Mouse (Mus musculus) thymus, postnatal 36 days (tissue): ENCODE measurements around the gene Slc38a7.
"Not testable (repeated sequence)": the region's sequence is repeated elsewhere in the genome, so short reads cannot be mapped to it uniquely, and the experiment has no call there.

Experiments used
- DNase-seq, 2 experiments: peaks; one replicate each; pipeline ENCODE4 v3.0.0; 2022; ENCODE audit warnings: mixed read lengths in 2 of 2

Gene Slc38a7

DNA sequence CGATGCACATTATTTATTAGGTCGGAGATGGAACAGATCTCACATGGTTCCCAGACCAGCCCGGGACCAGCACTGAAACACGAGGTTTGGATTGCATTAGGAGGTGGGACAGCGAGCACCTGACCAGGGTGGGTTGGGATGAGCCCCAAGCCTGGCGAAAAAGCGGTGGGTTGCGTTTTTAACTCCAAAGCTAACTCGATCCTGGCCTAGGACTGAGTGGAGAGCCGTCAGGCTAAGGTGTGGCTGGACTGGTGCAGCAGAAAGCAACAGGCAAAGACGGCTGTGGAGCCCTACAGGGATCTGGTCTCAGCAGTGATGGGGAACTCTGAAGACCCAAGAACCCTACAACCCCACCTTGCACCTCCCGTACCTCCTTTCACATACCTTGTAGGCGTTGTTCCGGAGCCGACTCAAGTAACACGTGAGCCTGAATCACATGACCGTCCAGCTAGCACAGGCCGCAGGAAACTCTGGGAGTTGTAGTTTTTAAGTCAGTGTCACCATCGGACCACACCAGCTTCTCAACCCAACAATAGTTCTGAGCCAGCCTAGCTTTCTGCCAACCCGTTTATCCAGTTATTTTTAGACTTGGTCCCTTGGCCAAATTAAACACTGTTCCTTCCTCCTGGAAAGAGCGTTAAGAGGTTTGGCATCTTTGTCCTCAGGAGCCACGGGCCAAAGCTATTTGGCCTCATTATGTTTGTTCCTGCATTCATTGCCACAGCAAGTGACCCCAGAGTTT lies at the start of gene Slc38a7:
Slc38a7 (minus strand) TSS at position 438 of the 742 bp plus-strand sequence.
- peak; percentile 52 to 61 for DNase-seq

DNA sequence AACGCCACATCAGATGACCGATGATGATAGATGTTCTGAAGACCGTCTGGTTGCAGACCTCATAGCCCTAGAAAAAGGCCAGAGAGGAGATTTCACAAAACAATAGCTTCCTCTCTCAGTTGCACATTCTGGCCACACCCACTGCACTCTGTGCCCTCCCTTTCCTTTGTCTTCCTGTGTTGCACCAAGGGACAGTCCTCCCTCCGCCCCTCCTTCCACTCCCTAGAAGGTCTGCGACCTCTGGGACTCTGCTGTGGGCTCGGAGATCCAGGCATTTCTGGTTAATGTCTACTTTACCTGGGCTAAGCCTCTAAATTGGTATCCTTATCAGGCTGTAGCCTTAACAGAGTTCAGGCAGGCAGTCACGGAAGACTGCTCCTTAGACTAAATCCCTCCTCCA lies 48.5 kb upstream of the Slc38a7 start:
- DNase-seq: no peak

DNA sequence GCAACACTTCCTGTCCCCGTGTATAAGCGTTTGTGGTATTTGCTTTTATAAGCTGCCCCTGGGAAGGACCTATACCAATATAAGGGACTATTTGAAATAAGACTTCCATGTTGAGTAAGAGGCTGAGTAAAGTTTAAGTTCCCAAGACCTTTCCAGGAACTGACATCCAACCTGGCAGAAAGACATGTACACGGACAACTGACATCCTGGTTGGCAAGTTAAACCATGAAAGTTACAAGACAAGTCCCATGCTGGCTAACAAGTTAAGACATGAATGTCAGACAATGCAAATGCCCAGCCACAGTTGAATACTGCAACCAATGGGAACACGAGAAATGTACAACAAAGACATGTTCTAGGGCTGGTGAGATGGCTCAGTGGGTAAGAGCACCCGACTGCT lies 40.4 kb upstream of the Slc38a7 start:
- DNase-seq: no peak

DNA sequence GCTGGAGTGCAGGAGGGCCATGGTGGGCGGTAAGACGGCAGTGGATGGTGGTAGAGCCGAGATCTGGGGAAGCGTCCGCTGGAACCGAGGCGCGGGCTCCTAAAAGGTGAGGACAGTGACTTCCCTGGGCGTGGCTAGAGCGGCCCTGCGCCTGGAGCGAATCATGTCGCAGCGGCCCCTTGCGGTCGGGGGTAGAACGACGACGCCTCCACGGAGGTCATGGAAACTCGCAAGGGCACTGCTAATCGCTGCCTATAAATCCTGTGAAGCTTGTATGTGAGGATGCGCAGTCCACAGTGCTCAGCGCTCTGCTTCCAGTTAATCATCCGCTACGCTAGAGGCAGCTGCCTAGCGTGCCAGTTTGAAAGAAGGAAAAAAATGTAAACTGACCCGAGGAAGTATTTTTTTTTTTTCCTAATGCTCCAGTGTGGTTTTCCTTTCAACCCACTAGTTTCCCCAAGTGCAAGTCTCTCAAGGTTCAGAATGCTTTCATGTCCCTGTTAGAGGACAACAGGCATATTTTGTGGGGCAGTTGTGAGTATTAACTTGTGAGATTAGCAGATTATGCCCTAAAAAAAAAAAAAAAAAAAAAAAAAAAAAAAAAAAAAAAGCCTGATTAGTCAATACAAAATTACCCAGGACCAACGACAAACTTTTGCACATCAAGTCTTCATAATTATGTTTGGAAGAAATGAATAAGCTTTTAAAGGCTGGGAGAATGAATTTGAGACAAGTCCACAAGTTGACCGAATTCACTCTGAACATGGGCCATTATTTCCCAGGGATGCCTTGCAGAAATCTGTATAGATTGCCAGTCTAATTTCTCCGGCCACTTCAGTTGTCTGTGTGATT lies 35.2 kb upstream of the Slc38a7 start, which contains the start of gene Got2:
Got2 (minus strand) TSS at position 263 of the 852 bp plus-strand sequence.
- peak; percentile 88 to 90 for DNase-seq

DNA sequence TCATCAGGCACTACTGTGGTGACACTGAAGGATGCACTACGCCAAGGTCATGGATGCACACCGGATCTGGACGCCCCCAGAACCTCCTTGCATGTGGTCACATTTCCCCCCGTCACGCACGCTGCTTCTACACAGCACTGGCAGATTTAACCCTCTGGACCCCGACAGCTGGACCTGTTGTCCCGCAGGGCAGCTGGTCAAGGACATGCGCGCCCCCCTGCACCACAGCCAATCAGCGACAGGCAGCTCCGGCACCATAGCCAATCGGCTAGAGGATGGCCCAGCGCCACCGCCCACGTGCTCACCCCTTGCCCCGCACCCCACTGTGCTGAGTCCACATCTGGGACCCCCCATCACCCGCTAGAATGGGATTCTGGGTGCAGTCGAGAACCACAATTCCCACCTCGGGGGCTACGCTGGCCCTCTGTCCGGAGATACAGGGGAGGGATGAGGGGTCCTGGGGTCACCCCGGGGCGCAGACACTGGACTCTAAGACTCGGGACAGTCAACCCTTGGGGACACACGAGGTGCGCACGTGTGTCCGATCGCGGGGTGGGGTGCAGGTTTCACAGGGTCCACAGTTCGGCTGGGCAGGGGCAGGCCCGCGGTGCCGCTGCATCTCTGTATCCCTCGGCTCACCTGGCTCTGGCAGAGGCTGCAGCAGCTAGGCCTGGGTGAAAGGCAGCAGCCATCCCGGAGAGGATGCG lies 34.4 kb upstream of the Slc38a7 start:
- DNase-seq: peak; percentile 66 to 73

DNA sequence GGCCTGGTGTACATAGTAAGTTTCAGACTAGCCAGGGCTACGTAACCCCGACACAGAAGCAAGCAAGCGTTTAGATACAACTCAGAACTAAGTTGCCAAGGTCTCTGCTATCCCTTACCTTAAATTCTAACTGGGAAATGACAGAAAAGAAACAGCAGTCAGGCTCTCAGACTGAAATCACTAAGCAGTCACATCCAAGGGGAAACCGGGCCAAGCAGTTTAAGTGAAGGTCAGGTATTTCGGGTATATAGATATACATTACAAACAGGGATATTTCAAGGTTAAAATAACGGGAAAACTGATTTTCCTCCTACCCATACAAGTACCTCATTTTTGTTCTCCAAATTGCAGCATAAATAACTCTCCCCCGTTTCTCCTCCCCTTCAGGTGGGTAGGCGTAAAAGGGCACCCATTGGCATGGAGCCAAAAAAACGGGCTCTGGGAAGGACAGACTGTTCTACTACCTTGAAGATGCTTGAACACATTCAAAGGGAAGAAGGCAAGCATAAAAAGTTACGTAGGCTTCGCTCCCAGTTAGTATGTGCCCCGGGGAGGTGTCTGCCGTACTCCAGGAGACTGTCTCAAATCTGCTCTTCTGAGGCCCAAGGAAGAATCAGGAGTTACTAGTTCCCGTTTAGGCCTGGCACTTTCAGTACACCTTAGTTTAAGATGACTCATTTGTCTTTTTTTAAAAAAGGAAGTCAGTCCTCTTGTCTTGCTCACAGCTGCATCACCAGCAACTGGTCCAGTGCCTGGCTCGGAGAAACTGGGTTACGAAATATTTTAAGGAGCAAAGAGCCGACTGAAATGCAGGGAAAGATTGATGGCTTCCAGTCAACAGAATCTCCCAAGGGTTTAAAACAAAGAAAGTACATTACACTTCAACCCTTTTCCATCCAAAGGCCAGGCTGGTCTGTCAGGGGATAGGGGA lies 33.6 kb upstream of the Slc38a7 start:
- DNase-seq: peak in 1 of 2 experiments; percentile 6

DNA sequence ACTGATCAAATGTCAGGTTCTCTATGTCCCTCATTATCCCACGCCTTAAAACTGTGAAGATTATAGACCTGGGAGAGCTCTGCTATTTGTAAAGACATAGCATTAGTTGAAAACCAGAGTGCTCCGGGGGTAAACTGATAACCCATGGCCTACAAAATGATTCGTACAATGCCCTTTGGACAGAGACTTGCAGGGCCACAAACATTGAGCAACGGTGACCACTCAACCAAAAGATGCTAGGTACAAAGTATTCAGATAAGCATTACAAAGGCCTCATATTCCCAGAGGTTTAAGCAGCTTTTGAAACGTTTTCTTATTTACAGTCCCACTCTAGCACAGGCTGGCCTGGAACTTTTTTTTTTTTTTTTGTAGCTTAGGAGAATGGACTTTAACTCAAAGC lies 32.6 kb upstream of the Slc38a7 start:
- DNase-seq: no peak

DNA sequence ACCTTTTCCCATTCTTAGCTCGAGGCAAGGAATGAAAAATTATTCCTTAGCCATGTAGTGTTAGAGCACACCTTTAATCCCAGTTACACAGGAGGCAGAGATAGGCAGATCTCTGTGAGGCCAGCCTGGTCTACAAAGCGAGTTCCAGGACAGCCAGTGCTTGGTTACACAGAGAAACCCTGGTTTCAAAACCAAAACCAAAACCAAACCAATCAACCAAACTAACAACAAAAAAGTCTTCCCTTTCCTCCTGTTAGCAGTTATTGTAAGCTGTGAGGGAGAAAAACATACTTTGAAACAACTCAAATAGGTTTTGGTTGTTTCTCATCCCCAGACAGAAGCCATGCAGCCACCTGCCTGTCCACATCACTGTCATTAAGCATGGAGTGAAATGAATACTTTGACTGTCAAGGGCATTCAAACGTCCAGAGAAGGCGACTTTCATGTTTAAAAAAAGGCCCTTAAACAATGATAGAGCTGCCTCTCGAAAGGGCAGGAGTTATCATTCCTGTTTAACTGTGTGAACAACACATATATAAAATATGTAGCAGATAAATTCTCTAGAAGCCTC lies 32.0 kb upstream of the Slc38a7 start:
- DNase-seq: no peak

DNA sequence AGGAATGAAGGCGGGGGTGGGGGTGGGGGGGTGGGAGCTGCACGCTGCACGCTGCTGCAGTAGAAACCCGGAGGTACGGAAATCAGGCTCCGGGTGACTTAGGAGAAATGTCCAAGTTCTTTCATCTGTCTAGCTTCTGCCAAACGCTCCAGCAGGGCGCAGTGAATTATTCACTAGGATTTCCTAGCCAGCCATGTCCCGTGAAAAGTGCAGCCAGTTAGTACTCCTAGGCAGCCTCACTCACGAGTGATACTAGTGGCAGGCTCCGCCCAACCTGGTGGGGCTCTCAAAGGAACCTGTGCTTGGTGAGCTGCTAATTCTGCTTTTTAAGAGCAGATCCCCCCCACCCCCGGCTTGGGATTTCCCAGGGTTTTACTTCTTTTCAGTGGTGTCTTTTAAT lies 31.2 kb upstream of the Slc38a7 start:
- no peak for DNase-seq

DNA sequence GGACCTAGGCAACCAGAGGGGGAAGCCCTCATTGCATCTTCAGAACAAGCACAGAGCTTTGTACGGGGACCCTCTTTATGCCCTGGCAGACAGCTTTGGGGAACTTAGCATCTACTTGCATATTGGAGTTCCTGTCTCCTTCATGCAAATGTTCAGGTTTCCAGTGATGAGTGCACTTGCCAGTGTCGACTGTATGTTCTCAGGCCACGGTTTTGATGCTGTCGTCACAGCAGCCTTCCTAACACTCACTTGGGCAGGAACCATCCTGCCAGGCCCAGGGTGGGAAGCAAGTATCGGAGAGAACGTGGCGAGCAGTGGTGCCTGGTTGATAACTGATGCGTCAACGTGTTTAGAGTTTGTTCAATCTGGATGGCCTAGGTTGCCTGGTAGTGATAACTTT lies 28.9 kb upstream of the Slc38a7 start:
- no peak for DNase-seq

DNA sequence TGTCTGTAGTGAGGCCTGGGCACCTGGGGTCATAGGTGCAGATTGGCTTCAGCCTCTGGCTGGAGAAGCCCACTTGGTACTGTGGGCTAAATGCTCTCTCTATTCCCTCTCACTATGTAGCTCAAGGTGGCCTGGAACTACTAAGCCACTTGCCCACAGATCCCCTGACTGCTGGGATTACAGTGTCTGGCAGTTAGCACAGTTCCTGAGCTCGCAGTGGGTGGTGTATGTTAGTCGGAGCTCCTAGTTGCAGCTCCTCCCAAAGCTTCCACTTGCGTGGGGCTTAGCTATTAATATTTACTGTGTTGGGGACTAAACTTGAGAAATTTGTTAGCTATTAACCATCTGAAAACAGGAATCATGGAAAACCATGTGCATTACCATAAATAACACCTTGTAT lies 28.2 kb upstream of the Slc38a7 start:
- DNase-seq: no peak

DNA sequence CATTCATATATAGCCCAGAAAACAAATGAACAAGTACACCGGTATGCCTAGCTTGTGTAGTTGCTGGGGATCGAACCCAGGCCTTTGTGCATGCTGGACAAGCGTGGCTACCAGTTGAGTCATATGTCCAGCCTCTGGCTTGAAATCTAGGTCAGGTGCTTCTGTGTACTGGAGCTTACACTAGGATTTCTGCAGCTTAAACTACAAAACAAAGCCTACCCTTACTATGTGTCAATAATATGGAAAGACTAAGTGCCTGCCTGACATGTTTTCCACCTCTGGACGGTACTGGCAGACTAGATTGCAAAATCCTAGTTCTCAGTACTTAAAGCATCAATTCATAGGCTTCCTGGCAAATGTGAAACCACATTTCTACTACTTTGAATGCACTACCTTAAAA lies 26.5 kb upstream of the Slc38a7 start:
- no peak for DNase-seq

DNA sequence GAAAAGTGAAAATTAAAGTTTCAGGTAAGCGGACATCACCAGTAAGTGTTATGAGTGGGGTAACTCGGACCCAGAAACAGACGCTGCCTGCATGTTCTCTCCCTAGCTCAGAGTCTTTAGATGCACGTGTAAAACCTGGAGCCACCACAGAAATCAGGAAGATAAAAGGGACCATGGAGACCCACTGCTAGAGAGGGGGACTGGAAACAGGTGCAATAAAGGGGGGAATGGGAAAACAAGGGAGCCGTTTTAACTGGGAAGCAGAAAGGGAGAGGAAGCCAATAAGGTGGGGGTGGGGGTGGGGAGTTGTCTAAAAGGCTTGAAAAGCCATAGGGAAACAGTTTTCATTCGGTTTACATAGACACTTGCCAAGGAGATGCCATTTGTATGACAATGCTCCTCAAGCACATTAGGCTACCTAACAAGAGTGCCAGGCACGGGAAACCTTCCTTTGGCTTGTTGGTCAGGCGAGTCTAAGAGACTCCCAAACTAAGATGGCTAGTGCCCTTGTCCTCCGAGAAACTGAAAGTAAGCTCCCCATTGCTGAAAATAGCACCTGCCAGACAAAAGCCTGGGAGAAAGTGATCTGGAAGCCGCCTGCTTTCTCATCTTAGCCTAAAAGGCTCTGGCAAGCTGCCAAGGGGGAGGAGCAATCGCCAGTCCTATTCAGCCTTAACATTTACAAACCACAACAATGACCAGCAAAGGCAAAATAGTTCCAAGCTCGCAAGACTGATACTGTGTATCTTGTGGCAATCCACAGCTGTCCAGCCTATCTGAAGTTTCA lies 25.0 kb upstream of the Slc38a7 start:
- DNase-seq: peak in 1 of 2 experiments; percentile 7

DNA sequence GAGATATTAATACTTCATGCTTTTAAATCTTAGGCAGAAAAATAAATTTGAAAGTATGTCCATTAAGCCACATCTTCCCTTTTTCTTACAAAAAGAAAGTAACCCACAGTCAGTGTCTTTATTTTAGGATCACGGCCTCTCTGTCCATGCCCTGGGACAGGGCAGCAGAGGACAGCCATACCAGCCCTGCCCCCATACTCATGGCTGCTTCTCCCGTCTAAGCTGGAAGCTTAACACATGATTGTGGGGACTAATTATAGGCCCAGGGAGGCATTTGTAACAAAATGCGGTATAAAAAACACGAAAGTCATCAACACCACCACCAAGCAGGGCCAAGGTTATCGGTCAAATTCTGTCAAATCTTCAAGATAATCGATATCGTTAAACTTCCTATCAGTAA lies 21.9 kb upstream of the Slc38a7 start:
- no peak for DNase-seq

DNA sequence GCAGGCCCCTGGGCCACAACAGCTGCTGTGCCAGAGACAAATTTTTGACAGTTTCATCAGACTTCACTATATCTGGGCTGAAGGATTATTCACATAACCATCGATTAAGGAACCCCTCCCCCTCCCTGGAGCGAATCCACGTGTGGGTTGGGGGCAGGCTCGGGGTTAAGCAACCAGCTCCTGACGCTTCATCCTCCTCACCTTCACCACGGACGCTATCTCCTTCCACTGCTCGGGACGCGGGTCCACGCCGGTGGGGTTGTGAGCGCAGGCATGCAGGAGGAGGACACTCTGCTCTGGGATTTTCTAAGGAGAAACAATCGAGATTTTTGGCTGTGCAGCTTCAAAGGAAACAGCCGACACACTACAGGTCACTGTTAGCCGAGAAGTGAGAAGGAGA lies 18.4 kb upstream of the Slc38a7 start:
- no peak for DNase-seq

DNA sequence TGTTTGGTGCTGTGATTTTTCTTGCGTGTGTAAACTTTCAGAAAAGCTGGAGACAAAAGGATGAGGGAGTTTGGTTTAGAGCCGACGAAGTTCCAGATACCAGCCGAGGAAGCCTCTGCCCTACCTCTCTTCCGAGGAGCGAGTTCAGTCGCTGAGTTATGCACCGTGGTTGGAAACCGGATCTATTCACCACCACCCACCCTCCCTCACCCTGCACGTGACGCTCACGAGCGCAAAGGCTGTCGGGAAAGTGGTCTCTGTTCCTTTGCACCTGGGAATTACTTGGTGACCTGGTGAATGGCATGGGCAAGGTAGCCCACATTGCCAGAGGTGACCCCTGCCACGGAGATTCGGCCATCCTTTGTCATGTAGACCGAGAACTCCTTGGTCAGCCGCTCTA lies 11.5 kb upstream of the Slc38a7 start:
- not testable (repeated sequence) for DNase-seq

DNA sequence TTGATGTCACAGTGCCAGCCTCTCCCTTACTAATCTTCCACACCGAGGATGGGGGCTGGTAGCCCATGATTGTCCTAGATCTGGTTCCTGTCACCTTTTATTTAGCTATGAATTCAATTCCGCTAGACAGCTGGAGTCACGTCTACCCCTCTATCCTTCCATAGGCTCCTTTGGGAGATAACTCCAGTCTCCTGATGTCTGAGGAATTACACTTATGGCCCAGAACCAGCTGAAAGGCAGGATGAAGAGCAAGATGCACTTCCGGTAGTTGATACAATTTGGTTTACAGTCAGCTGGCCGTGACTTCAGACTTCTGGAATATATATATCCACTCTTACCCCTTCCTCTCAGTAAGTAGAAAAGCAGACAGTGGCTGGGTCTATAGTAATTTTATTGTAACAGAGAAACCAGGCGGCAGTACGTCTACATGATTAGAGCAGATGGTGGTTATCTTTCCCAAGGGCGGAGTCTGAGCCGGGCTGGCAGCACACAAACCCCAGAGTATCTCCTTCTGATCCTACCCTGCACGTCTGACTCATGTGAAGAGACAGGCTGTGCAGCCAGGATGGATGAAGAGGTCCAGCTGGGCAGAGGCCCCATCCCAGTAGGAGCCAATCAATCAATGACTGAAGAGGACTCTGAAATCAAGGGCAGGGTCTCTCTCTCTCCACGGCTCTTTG lies 10.6 kb upstream of the Slc38a7 start:
- not testable (repeated sequence) for DNase-seq

DNA sequence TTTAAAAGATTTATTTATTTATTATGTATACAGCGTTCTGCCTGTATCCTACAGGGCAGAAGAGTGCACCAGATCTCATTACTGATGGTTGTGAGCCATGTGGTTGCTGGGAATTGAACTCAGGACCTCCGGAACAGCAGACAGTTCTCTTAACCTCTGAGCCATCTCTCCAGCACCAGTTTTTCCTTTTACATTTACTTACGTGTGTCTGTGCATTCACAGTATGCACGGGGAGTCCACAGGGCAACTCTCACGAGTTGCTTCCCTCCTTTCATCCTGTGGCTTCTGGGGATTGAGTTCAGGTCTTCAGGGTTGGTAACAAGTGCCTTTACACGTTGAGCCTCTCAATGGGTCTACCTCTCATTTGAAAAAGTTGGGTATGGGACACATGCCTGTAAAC lies 835 bp upstream of the Slc38a7 start:
- no peak for DNase-seq

DNA sequence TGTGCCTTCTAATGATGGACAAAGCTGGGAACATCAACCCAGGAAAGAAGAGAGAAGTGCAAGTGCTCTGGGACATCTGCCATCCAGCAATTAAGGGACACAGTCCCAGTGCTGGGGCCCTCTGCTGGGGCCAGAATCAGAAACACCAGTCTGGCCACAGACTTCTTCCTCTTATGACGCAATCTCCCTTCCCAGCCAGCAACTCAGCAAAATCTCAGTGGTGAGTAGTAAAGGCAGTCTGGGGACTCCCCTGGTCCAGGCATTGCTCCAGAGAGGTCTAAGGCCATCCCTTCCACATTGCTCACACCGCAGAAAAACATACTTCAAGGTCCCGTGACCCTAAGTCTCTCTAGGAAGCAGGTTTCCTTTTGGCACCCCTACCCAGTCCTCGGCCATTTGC lies 1.0 kb downstream of the Slc38a7 start:
- no peak for DNase-seq

DNA sequence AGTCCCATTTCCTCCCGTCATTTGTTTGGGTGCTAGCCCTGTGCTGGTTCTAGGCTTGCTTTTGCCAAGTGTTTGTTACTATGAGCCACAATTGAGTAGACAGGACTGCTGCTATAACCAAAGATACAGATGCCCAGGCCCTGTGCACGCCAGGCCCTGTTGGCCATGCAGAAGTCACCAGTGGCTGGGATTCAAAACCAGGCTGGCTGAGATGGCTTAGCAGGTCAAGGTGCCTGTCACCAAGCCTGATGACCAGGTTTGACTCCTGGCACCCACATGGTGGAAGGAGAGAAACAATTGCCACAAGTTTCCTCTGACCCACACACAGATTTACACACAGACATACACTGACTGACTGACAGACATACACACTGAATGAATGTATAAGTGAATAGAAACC lies 3.0 kb downstream of the Slc38a7 start:
- DNase-seq: no peak
